Comparison of ENCODE assay signal across 12 mouse cellular contexts in genomic region chr14:74910363-74910762, GRCm38 (mm10). TPM values are rescaled to one million over a fixed set of nuclear protein-coding genes. Genes with fewer than 3 reads are reported as not detected.
A peak's percentile ranks its signal among the peaks of the same experiment; 100 is the strongest.
DNase-seq lines count a peak whose midpoint lies in the region; ATAC-seq and TF ChIP-seq lines count a peak whose summit lies in the region.
"Had no signal": no experiment of that assay in that cellular context is flagged by ENCODE, and none has a peak within 500 bp of the region (broad histone marks: within the 10 kb centered on the region; RNA-seq: fewer than 3 reads in every experiment).

No protein-coding gene starts in this region.

- peak overlapping the region; percentile 76 for H3K27ac ChIP-seq in gastrocnemius, adult 2 months
- H3K27ac ChIP-seq in intestine, embryonic 14.5 days (ENCODE audit: low read depth) = 0 out of 2 replicates have a peak overlapping the region, but pooled peaks have one; percentile 22
- H3K27ac ChIP-seq: liver, embryonic 15.5 days; neural tube, embryonic 12.5 days had no signal

- intact Hi-C loops in gastrocnemius, adult 2 months (cut with DNase I) = loop anchor here (5.0 kb wide), 1 partner anchor 37 kb away; the partner anchor contains the start of gene Lrch1

- no peak overlapping the region for H3K9ac ChIP-seq in intestine, embryonic 14.5 days (ENCODE audit: low read length)
- H3K9ac ChIP-seq: liver, embryonic 15.5 days; neural tube, embryonic 12.5 days had no signal

- no peak overlapping the region for H3K4me2 ChIP-seq in intestine, embryonic 14.5 days (ENCODE audit: low read length)
- H3K4me2 ChIP-seq: liver, embryonic 15.5 days; neural tube, embryonic 12.5 days had no signal

- H3K9me3 ChIP-seq in intestine, embryonic 14.5 days (ENCODE audit: control insufficient read depth, low read length) = no peaks in the 10 kb centered on the region
- H3K9me3 ChIP-seq: liver, embryonic 15.5 days; neural tube, embryonic 12.5 days had no signal

- H3K27me3 ChIP-seq in intestine, embryonic 14.5 days (replicated peaks; ENCODE audit: control insufficient read depth, insufficient read depth, low read length) = no peaks in the 10 kb centered on the region
- H3K27me3 ChIP-seq: liver, embryonic 15.5 days; neural tube, embryonic 12.5 days had no signal

- WGBS in intestine, embryonic 14.5 days = 32% methylated on average over 5 of the region's 5 CpGs

- TF ChIP-seq CTCF in gastrocnemius, adult 2 months (IDR thresholded peaks at IDR 0.05) = no peak

- no peaks in the 10 kb centered on the region for H3K36me3 ChIP-seq in intestine, embryonic 14.5 days (ENCODE audit: control insufficient read depth, insufficient read depth, low read length)
- H3K36me3 ChIP-seq: liver, embryonic 15.5 days; neural tube, embryonic 12.5 days had no signal

- H3K4me3 ChIP-seq in gastrocnemius, adult 2 months = no peak overlapping the region
- no peak overlapping the region for H3K4me3 ChIP-seq in intestine, embryonic 14.5 days (ENCODE audit: low read depth, low read length)
- H3K4me3 ChIP-seq: liver, embryonic 15.5 days; neural tube, embryonic 12.5 days had no signal

- ATAC-seq in intestine, embryonic 14.5 days (replicated peaks; ENCODE audit: low FRiP score, low TSS enrichment, low read depth) = peak; percentile 54; the same call in 1 of the 2 replicates

- peaks cover 26% of the 10 kb centered on the region for H3K4me1 ChIP-seq in intestine, embryonic 14.5 days (replicated peaks; ENCODE audit: control insufficient read depth, insufficient read depth, low read length)

- DNase-seq in gastrocnemius, adult 2 months = peak; percentile 68
- no peak for DNase-seq in gastrocnemius, postnatal 10 days
- peak; percentile 71 to 75 for DNase-seq in adrenal gland, postnatal 36 days
- DNase-seq in intestine, embryonic 14.5 days (ENCODE audit: low spot score) = no peak
- peak; percentile 48 to 58 for DNase-seq in lung, postnatal 4 days
- DNase-seq in retina, postnatal 1 day = no peak
- no peak for DNase-seq in right cerebral cortex, postnatal 25 days
- DNase-seq in thymus, postnatal 25 days = no peak
- DNase-seq: layer of hippocampus, adult 9-11 months; thymus, postnatal 36 days had no signal

RNA-seq across cellular contexts. Expression of gene Lrch1, which starts 37.3 kb away (rescaled TPM):
- 1 to 10 TPM; 3.0 to 4.4 TPM for total RNA-seq in gastrocnemius, adult 2 months (2021)
- total RNA-seq in gastrocnemius, postnatal 10 days (2021) = 10 to 100 TPM in 1 of 2 experiments, 1 to 10 TPM in 1; 8.9 to 11.2 TPM
- 10 to 100 TPM; 12.4 to 13.7 TPM for total RNA-seq in adrenal gland, postnatal 36 days (2021)
- polyA plus RNA-seq in intestine, embryonic 14.5 days (2014; fragmentation: Nextera tagmentation; extraction: Ambion mirVana) = 12.6 and 14.4 TPM in 2 replicates

Comparison
In these comparisons a context has a peak if more than half of its experiments do, and no peak if none do; other contexts are left out.
1. DNase-seq: peak in gastrocnemius, adult 2 months (single experiment), adrenal gland, postnatal 36 days (2 of 2) and lung, postnatal 4 days (2 of 2); none in gastrocnemius, postnatal 10 days (single experiment), intestine, embryonic 14.5 days (single experiment), retina, postnatal 1 day (single experiment), right cerebral cortex, postnatal 25 days (single experiment) and thymus, postnatal 25 days (single experiment).